8 mouse cellular contexts compared by ENCODE assay signal in the genomic region with DNA sequence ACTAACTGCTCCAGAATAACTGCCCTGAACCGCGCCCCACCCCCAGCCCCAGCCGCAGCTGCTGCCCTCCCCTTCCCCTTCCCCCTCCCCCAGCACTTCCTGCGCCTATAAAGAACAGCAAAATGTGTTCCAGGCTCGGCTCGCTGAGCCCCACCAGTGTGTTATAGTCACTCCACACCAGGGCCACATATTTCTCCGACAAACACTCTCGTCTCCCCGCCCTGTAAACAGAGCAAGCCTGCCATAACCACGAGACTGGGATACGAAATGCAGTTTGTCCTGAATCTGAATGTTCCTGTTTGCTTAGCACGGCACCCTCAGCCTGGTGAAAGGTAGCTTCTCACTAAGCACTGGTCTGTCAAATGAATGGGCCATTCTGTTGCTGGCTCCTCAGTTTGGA. TPM values are rescaled to one million over a fixed set of nuclear protein-coding genes. Genes with fewer than 3 reads are reported as not detected.
DNase-seq lines count a peak whose midpoint lies in the region; ATAC-seq and TF ChIP-seq lines count a peak whose summit lies in the region.

No protein-coding gene starts in this region.

- ATAC-seq in heart, embryonic 16.5 days (replicated peaks; ENCODE audit: extremely low read depth, insufficient read depth, low FRiP score): peak; percentile 62
- ATAC-seq in limb, embryonic 14.5 days (ENCODE audit: low FRiP score, low read depth): peak; percentile 84
- ATAC-seq in midbrain, embryonic 16.5 days: no peak

- peak; percentile 10 for DNase-seq in kidney, adult 2 months
- DNase-seq in kidney, adult 18-20 months: no peak
- DNase-seq in CH12.LX (ENCODE audit: extremely low read depth): peak; percentile 31
- peak; percentile 74 for DNase-seq in embryo, embryonic 10.5 days (ENCODE audit: low spot score)
- peak; percentile 71 for DNase-seq in limb, embryonic 14.5 days (ENCODE audit: low spot score)
- no peak for DNase-seq in cerebellum, adult 11 months

- 2% methylated on average over 12 of the region's 12 CpGs for WGBS in kidney, adult 2 months
- 2% methylated on average over 12 of the region's 12 CpGs for WGBS in heart, embryonic 16.5 days
- under 1% methylated on average over 11 of the region's 12 CpGs for WGBS in limb, embryonic 14.5 days
- WGBS in midbrain, embryonic 16.5 days: 13% methylated on average over 12 of the region's 12 CpGs

- H3K27ac ChIP-seq in kidney, adult 2 months (ENCODE audit: insufficient read depth, low read depth, low read length): no peak overlapping the region
- no peak overlapping the region for H3K27ac ChIP-seq in CH12.LX (ENCODE audit: insufficient read depth, low read depth)
- H3K27ac ChIP-seq in heart, embryonic 16.5 days (ENCODE audit: low read length): peak overlapping the region; percentile 92
- peak overlapping the region; percentile 88 for H3K27ac ChIP-seq in limb, embryonic 14.5 days (replicated peaks; ENCODE audit: low read depth, low read length)
- peak overlapping the region; percentile 62 for H3K27ac ChIP-seq in midbrain, embryonic 16.5 days (ENCODE audit: low read length)

- H3K4me1 ChIP-seq in kidney, adult 2 months (ENCODE audit: control insufficient read depth, insufficient read depth, low read length): no peaks in the 10 kb centered on the region
- H3K4me1 ChIP-seq in CH12.LX (ENCODE audit: control insufficient read depth in 1 of 2, insufficient read depth in 2 of 2): peaks cover 5 to 15% of the 10 kb centered on the region in 2 experiments; a peak in 2 of 4 replicates
- H3K4me1 ChIP-seq in heart, embryonic 16.5 days (ENCODE audit: control insufficient read depth, insufficient read depth, low read length): peaks cover 22% of the 10 kb centered on the region
- H3K4me1 ChIP-seq in limb, embryonic 14.5 days (ENCODE audit: control insufficient read depth, insufficient read depth, low read length): peaks cover 23% of the 10 kb centered on the region
- H3K4me1 ChIP-seq in midbrain, embryonic 16.5 days (ENCODE audit: control insufficient read depth, insufficient read depth, low read length): peaks cover 30% of the 10 kb centered on the region

- no peaks in the 10 kb centered on the region for H3K79me2 ChIP-seq in CH12.LX (replicated peaks; ENCODE audit: control insufficient read depth, extremely low read depth, insufficient read depth, poor library complexity, severe bottlenecking)

- H3K36me3 ChIP-seq in kidney, adult 2 months (ENCODE audit: control insufficient read depth, insufficient read depth, low read length): no peaks in the 10 kb centered on the region
- no peaks in the 10 kb centered on the region for H3K36me3 ChIP-seq in CH12.LX (replicated peaks in 1 of 2; ENCODE audit: control insufficient read depth in 1 of 2, insufficient read depth in 1 of 2, low read length in 1 of 2)
- no peaks in the 10 kb centered on the region for H3K36me3 ChIP-seq in heart, embryonic 16.5 days (ENCODE audit: control insufficient read depth, insufficient read depth)
- H3K36me3 ChIP-seq in limb, embryonic 14.5 days (ENCODE audit: control insufficient read depth, insufficient read depth, low read length): no peaks in the 10 kb centered on the region
- H3K36me3 ChIP-seq in midbrain, embryonic 16.5 days (ENCODE audit: control insufficient read depth, insufficient read depth, low read length): no peaks in the 10 kb centered on the region

- dilution Hi-C loops in CH12.LX (cut with MboI; ENCODE audit: extremely low pct_ligation_motif_present, extremely low pct_unique_long_range_greater_than_20kb, low sequenced_read_pairs): no loop called here

- TF ChIP-seq RAD21 in CH12.LX (IDR thresholded peaks at IDR 0.05; ENCODE audit: low read depth, low read length): no peak

- H3K4me2 ChIP-seq in CH12.LX (ENCODE audit: insufficient read depth, low read depth, poor library complexity, severe bottlenecking): no peak overlapping the region; the same call in 1 of the 2 replicates
- peak overlapping the region; percentile 64 for H3K4me2 ChIP-seq in heart, embryonic 16.5 days (ENCODE audit: low read depth, low read length)
- peak overlapping the region; percentile 41 for H3K4me2 ChIP-seq in limb, embryonic 14.5 days (replicated peaks; ENCODE audit: low read depth, low read length, severe bottlenecking)
- peak overlapping the region; percentile 41 for H3K4me2 ChIP-seq in midbrain, embryonic 16.5 days (ENCODE audit: low read length)

- no peaks in the 10 kb centered on the region for H3K27me3 ChIP-seq in kidney, adult 2 months (replicated peaks; ENCODE audit: control insufficient read depth, insufficient read depth, low read length)
- H3K27me3 ChIP-seq in CH12.LX (replicated peaks): no peaks in the 10 kb centered on the region
- no peaks in the 10 kb centered on the region for H3K27me3 ChIP-seq in heart, embryonic 16.5 days (ENCODE audit: control insufficient read depth, insufficient read depth, low read length)
- no peaks in the 10 kb centered on the region for H3K27me3 ChIP-seq in limb, embryonic 14.5 days (ENCODE audit: control insufficient read depth, insufficient read depth, low read length)
- H3K27me3 ChIP-seq in midbrain, embryonic 16.5 days (ENCODE audit: control insufficient read depth, insufficient read depth, low read depth, low read length): no peaks in the 10 kb centered on the region

- H3K4me3 ChIP-seq in kidney, adult 2 months (ENCODE audit: insufficient read depth, low read depth, low read length): peak overlapping the region; percentile 2; the same call in 1 of the 2 replicates
- H3K4me3 ChIP-seq in CH12.LX (replicated peaks in 1 of 3; ENCODE audit: low read depth in 2 of 3, low read length in 2 of 3, poor library complexity in 1 of 3): no peak overlapping the region
- H3K4me3 ChIP-seq in heart, embryonic 16.5 days (ENCODE audit: low read length): peak overlapping the region; percentile 43
- H3K4me3 ChIP-seq in limb, embryonic 14.5 days (replicated peaks; ENCODE audit: low read length): peak overlapping the region; percentile 20; the same call in 1 of the 2 replicates
- H3K4me3 ChIP-seq in midbrain, embryonic 16.5 days (ENCODE audit: low read depth, low read length): no peak overlapping the region

- no peaks in the 10 kb centered on the region for H3K9me3 ChIP-seq in CH12.LX (replicated peaks; ENCODE audit: low read length)
- no peaks in the 10 kb centered on the region for H3K9me3 ChIP-seq in heart, embryonic 16.5 days (replicated peaks; ENCODE audit: control insufficient read depth, low read length)
- no peaks in the 10 kb centered on the region for H3K9me3 ChIP-seq in limb, embryonic 14.5 days (ENCODE audit: control insufficient read depth, low read length)
- no peaks in the 10 kb centered on the region for H3K9me3 ChIP-seq in midbrain, embryonic 16.5 days (replicated peaks; ENCODE audit: control insufficient read depth, low read length, poor library complexity, severe bottlenecking)

- TF ChIP-seq EP300 in CH12.LX (IDR thresholded peaks at IDR 0.05; ENCODE audit: low read length): no peak

- in situ Hi-C loops in CH12.LX (cut with MboI; ENCODE audit: low pct_ligation_motif_present, low pct_unique_long_range_greater_than_20kb, low sequenced_read_pairs): no loop called here

- no peak for TF ChIP-seq POLR2A in kidney, adult 2 months (IDR thresholded peaks at IDR 0.05; ENCODE audit: low read depth, low read length)
- no peak for TF ChIP-seq POLR2A in CH12.LX (IDR thresholded peaks at IDR 0.05; ENCODE audit: low read depth, low read length)
- no peak for TF ChIP-seq POLR2A in limb, embryonic 14.5 days (IDR thresholded peaks at IDR 0.05; ENCODE audit: borderline replicate concordance, extremely low read depth, insufficient read depth, insufficient read length)

- H3K9ac ChIP-seq in CH12.LX (ENCODE audit: insufficient read depth, low read depth): no peak overlapping the region
- H3K9ac ChIP-seq in heart, embryonic 16.5 days (ENCODE audit: low read length): peak overlapping the region; percentile 68
- H3K9ac ChIP-seq in limb, embryonic 14.5 days (ENCODE audit: low read depth, low read length, severe bottlenecking): 0 out of 2 replicates have a peak overlapping the region, but pooled peaks have one; percentile 14
- no peak overlapping the region for H3K9ac ChIP-seq in midbrain, embryonic 16.5 days (ENCODE audit: low read depth, low read length)

- no peak for TF ChIP-seq CTCF in kidney, adult 2 months (conservative IDR thresholded peaks at IDR 0.05; ENCODE audit: insufficient read depth, insufficient read length, low read depth, low read length)
- TF ChIP-seq CTCF in CH12.LX (conservative IDR thresholded peaks at IDR 0.05 in 1 of 2, IDR thresholded peaks at IDR 0.05 in 1 of 2; ENCODE audit: low read depth in 2 of 2, low read length in 2 of 2): no peak

RNA-seq across cellular contexts. Expression of a gene that starts 2.5 kb away (rescaled TPM):
- polyA plus RNA-seq in kidney, adult 2 months (2012; rRNA removed): 0.08 TPM in 1 of 2 replicates, not detected in the other
- 0.25 and 0.47 TPM in 2 replicates for total RNA-seq in CH12.LX (2012; rRNA removed)
- 0.15 and 0.16 TPM in 2 replicates for total RNA-seq in CH12.LX (2014; rRNA removed)
- 0.61 and 0.90 TPM in 2 replicates for polyA plus RNA-seq in CH12.LX (2012; ENCODE audit: insufficient read length, low read depth)
- 0.07 and 0.09 TPM in 2 replicates for polyA plus RNA-seq in heart, embryonic 16.5 days (2015; fragmentation: Nextera tagmentation; extraction: Ambion mirVana)
- 0.29 and 0.34 TPM in 2 replicates for polyA plus RNA-seq in limb, embryonic 14.5 days (2012; rRNA removed)
- 0.17 and 0.23 TPM in 2 replicates for polyA plus RNA-seq in limb, embryonic 14.5 days (2014; fragmentation: Nextera tagmentation; extraction: Ambion mirVana)
- polyA plus RNA-seq in midbrain, embryonic 16.5 days (2015; fragmentation: Nextera tagmentation; extraction: Ambion mirVana): 7.2 and 7.3 TPM in 2 replicates

RNA-seq across cellular contexts. Expression of a gene that starts 12.2 kb away (rescaled TPM):
- polyA plus RNA-seq in kidney, adult 2 months (2012; rRNA removed): 0.81 and 1.0 TPM in 2 replicates
- total RNA-seq in CH12.LX (2012; rRNA removed) (0.04 TPM in 1 of 2 replicates, not detected in the other), CH12.LX (2014; rRNA removed) (not detected in 2 replicates)
- polyA plus RNA-seq in CH12.LX (2012; ENCODE audit: insufficient read length, low read depth): 0.14 and 0.16 TPM in 2 replicates
- polyA plus RNA-seq in heart, embryonic 16.5 days (2015; fragmentation: Nextera tagmentation; extraction: Ambion mirVana): 45.1 and 47.4 TPM in 2 replicates
- polyA plus RNA-seq in limb, embryonic 14.5 days (2012; rRNA removed): 39.7 and 40.7 TPM in 2 replicates
- polyA plus RNA-seq in limb, embryonic 14.5 days (2014; fragmentation: Nextera tagmentation; extraction: Ambion mirVana): 25.5 and 27.2 TPM in 2 replicates
- 6.4 and 6.9 TPM in 2 replicates for polyA plus RNA-seq in midbrain, embryonic 16.5 days (2015; fragmentation: Nextera tagmentation; extraction: Ambion mirVana)

RNA-seq across cellular contexts. Expression of a gene that starts 20.9 kb away (rescaled TPM):
- 0.01 and 0.06 TPM in 2 replicates for polyA plus RNA-seq in kidney, adult 2 months (2012; rRNA removed)
- total RNA-seq in CH12.LX (2012; rRNA removed) (0.13 TPM in 2 replicates), CH12.LX (2014; rRNA removed) (not detected in 2 replicates)
- polyA plus RNA-seq in CH12.LX (2012; ENCODE audit: insufficient read length, low read depth): 0.07 and 0.08 TPM in 2 replicates
- 0.09 TPM in 2 replicates for polyA plus RNA-seq in heart, embryonic 16.5 days (2015; fragmentation: Nextera tagmentation; extraction: Ambion mirVana)
- polyA plus RNA-seq in limb, embryonic 14.5 days (2012; rRNA removed): 0.33 and 0.49 TPM in 2 replicates
- polyA plus RNA-seq in limb, embryonic 14.5 days (2014; fragmentation: Nextera tagmentation; extraction: Ambion mirVana): 0.43 and 0.58 TPM in 2 replicates
- 83.1 and 89.5 TPM in 2 replicates for polyA plus RNA-seq in midbrain, embryonic 16.5 days (2015; fragmentation: Nextera tagmentation; extraction: Ambion mirVana)

RNA-seq across cellular contexts. Expression of a gene that starts 35.9 kb away (rescaled TPM):
- polyA plus RNA-seq in kidney, adult 2 months (2012; rRNA removed): 3.6 and 4.0 TPM in 2 replicates
- total RNA-seq in CH12.LX (2012; rRNA removed): 0.21 and 0.38 TPM in 2 replicates
- total RNA-seq in CH12.LX (2014; rRNA removed): not detected in 2 replicates
- 0.09 TPM in 1 of 2 replicates, not detected in the other for polyA plus RNA-seq in CH12.LX (2012; ENCODE audit: insufficient read length, low read depth)
- polyA plus RNA-seq in heart, embryonic 16.5 days (2015; fragmentation: Nextera tagmentation; extraction: Ambion mirVana): 5.6 and 6.0 TPM in 2 replicates
- polyA plus RNA-seq in limb, embryonic 14.5 days (2012; rRNA removed): 12.8 and 13.9 TPM in 2 replicates
- 16.5 and 18.8 TPM in 2 replicates for polyA plus RNA-seq in limb, embryonic 14.5 days (2014; fragmentation: Nextera tagmentation; extraction: Ambion mirVana)
- 186 and 206 TPM in 2 replicates for polyA plus RNA-seq in midbrain, embryonic 16.5 days (2015; fragmentation: Nextera tagmentation; extraction: Ambion mirVana)

RNA-seq across cellular contexts. Expression of a gene that starts 47.4 kb away (rescaled TPM):
- 199 and 226 TPM in 2 replicates for polyA plus RNA-seq in kidney, adult 2 months (2012; rRNA removed)
- total RNA-seq in CH12.LX (2012; rRNA removed) (128 and 130 TPM in 2 replicates), CH12.LX (2014; rRNA removed) (117 and 125 TPM in 2 replicates)
- 223 and 249 TPM in 2 replicates for polyA plus RNA-seq in CH12.LX (2012; ENCODE audit: insufficient read length, low read depth)
- 105 and 108 TPM in 2 replicates for polyA plus RNA-seq in heart, embryonic 16.5 days (2015; fragmentation: Nextera tagmentation; extraction: Ambion mirVana)
- polyA plus RNA-seq in limb, embryonic 14.5 days (2012; rRNA removed): 193 and 237 TPM in 2 replicates
- 100 and 105 TPM in 2 replicates for polyA plus RNA-seq in limb, embryonic 14.5 days (2014; fragmentation: Nextera tagmentation; extraction: Ambion mirVana)
- polyA plus RNA-seq in midbrain, embryonic 16.5 days (2015; fragmentation: Nextera tagmentation; extraction: Ambion mirVana): 118 and 127 TPM in 2 replicates

Comparison
In these comparisons a context has a peak if more than half of its experiments do, and no peak if none do; other contexts are left out.
1. DNase-seq: peak in kidney, adult 2 months (single experiment), CH12.LX (single experiment), embryo, embryonic 10.5 days (single experiment) and limb, embryonic 14.5 days (single experiment); none in kidney, adult 18-20 months (single experiment) and cerebellum, adult 11 months (single experiment).
2. H3K27ac ChIP-seq: peak in heart, embryonic 16.5 days (single experiment), limb, embryonic 14.5 days (single experiment) and midbrain, embryonic 16.5 days (single experiment); none in kidney, adult 2 months (single experiment) and CH12.LX (single experiment).
3. H3K4me3 ChIP-seq: peak in kidney, adult 2 months (single experiment), heart, embryonic 16.5 days (single experiment) and limb, embryonic 14.5 days (single experiment); none in CH12.LX (0 of 3) and midbrain, embryonic 16.5 days (single experiment).
4. H3K9ac ChIP-seq: peak in heart, embryonic 16.5 days (single experiment) and limb, embryonic 14.5 days (single experiment); none in CH12.LX (single experiment) and midbrain, embryonic 16.5 days (single experiment).
5. RNA of a gene that starts 20.9 kb away (polyA plus RNA-seq): 83.1 to 89.5 TPM in midbrain, embryonic 16.5 days; 0.33 to 0.58 TPM in limb, embryonic 14.5 days, 0.09 TPM in heart, embryonic 16.5 days, 0.07 to 0.08 TPM in CH12.LX and 0.01 to 0.06 TPM in kidney, adult 2 months; every median in the first group is over 10 times any median in the second.